14 mouse cellular contexts compared by ENCODE assay signal in genomic region chr13:43218764-43219163, GRCm38 (mm10). TPM values are rescaled to one million over a fixed set of nuclear protein-coding genes. Genes with fewer than 3 reads are reported as not detected.
DNase-seq lines count a peak whose midpoint lies in the region; ATAC-seq and TF ChIP-seq lines count a peak whose summit lies in the region.
"Had no signal": no experiment of that assay in that cellular context is flagged by ENCODE, and none has a peak within 500 bp of the region (broad histone marks: within the 10 kb centered on the region; RNA-seq: fewer than 3 reads in every experiment).

No protein-coding gene starts in this region.

- TF ChIP-seq POLR2A in lung, adult 2 months (IDR thresholded peaks at IDR 0.05; ENCODE audit: borderline replicate concordance, extremely low read depth, low read depth, low read length), result no peak

- no peak overlapping the region for H3K27ac ChIP-seq in embryonic facial prominence, embryonic 14.5 days (replicated peaks; ENCODE audit: low read depth, low read length)
- H3K27ac ChIP-seq in embryonic facial prominence, embryonic 10.5 days (replicated peaks), result no peak overlapping the region
- H3K27ac ChIP-seq in kidney, embryonic 15.5 days, result 0 out of 2 replicates have a peak overlapping the region, but pooled peaks have one; percentile 18
- H3K27ac ChIP-seq in lung, embryonic 14.5 days (ENCODE audit: low read depth), result peak overlapping the region; percentile 31; the same call in 1 of the 2 replicates
- H3K27ac ChIP-seq in lung, postnatal 0 days (ENCODE audit: low read length), result 0 out of 2 replicates have a peak overlapping the region, but pooled peaks have one; percentile 1
- H3K27ac ChIP-seq: embryonic facial prominence, embryonic 12.5 days; hindbrain, embryonic 15.5 days; limb, embryonic 15.5 days had no signal

- DNase-seq in embryonic facial prominence, embryonic 14.5 days (ENCODE audit: low spot score), result peak; percentile 59
- DNase-seq in embryonic facial prominence, embryonic 10.5 days (ENCODE audit: low spot score), result no peak
- DNase-seq in kidney, adult 9 months, result no peak
- peak; percentile 79 for DNase-seq in lung, embryonic 14.5 days
- DNase-seq in lung, adult 2 months, result no peak
- DNase-seq in lung, postnatal 0 days (ENCODE audit: low spot score), result peak; percentile 59
- DNase-seq: adrenal gland, postnatal 10 days; heart, adult 2 months had no signal

- no peaks in the 10 kb centered on the region for H3K27me3 ChIP-seq in embryonic facial prominence, embryonic 14.5 days (replicated peaks; ENCODE audit: control insufficient read depth, insufficient read depth, low read length)
- H3K27me3 ChIP-seq in embryonic facial prominence, embryonic 10.5 days (replicated peaks; ENCODE audit: low read depth, poor library complexity, severe bottlenecking), result peaks cover 7% of the 10 kb centered on the region; the same call in 1 of the 2 replicates
- H3K27me3 ChIP-seq in kidney, embryonic 15.5 days, result no peaks in the 10 kb centered on the region
- no peaks in the 10 kb centered on the region for H3K27me3 ChIP-seq in lung, embryonic 14.5 days (ENCODE audit: insufficient read depth, low read length)
- H3K27me3 ChIP-seq in lung, postnatal 0 days (replicated peaks; ENCODE audit: insufficient read depth, low read length), result no peaks in the 10 kb centered on the region
- H3K27me3 ChIP-seq: embryonic facial prominence, embryonic 12.5 days; hindbrain, embryonic 15.5 days; limb, embryonic 15.5 days had no signal

- H3K4me3 ChIP-seq in embryonic facial prominence, embryonic 14.5 days (ENCODE audit: low read depth, low read length), result no peak overlapping the region
- no peak overlapping the region for H3K4me3 ChIP-seq in embryonic facial prominence, embryonic 10.5 days
- H3K4me3 ChIP-seq in kidney, embryonic 15.5 days (replicated peaks), result no peak overlapping the region
- H3K4me3 ChIP-seq in lung, embryonic 14.5 days (ENCODE audit: low read depth, low read length), result no peak overlapping the region
- H3K4me3 ChIP-seq in lung, adult 2 months (replicated peaks; ENCODE audit: extremely low read depth, low read depth, low read length), result no peak overlapping the region
- no peak overlapping the region for H3K4me3 ChIP-seq in lung, postnatal 0 days (ENCODE audit: low read depth, low read length)
- H3K4me3 ChIP-seq: embryonic facial prominence, embryonic 12.5 days; heart, adult 2 months; hindbrain, embryonic 15.5 days; limb, embryonic 15.5 days; myocyte had no signal

- H3K36me3 ChIP-seq in embryonic facial prominence, embryonic 14.5 days (ENCODE audit: control insufficient read depth, insufficient read depth, low read length), result no peaks in the 10 kb centered on the region
- no peaks in the 10 kb centered on the region for H3K36me3 ChIP-seq in embryonic facial prominence, embryonic 10.5 days (replicated peaks)
- H3K36me3 ChIP-seq in kidney, embryonic 15.5 days, result no peaks in the 10 kb centered on the region
- H3K36me3 ChIP-seq in lung, embryonic 14.5 days (ENCODE audit: insufficient read depth), result no peaks in the 10 kb centered on the region
- H3K36me3 ChIP-seq in lung, postnatal 0 days (ENCODE audit: insufficient read depth, low read length), result no peaks in the 10 kb centered on the region
- H3K36me3 ChIP-seq: embryonic facial prominence, embryonic 12.5 days; hindbrain, embryonic 15.5 days; limb, embryonic 15.5 days had no signal

- no peaks in the 10 kb centered on the region for H3K9me3 ChIP-seq in embryonic facial prominence, embryonic 14.5 days (ENCODE audit: control insufficient read depth, low read length)
- H3K9me3 ChIP-seq in embryonic facial prominence, embryonic 10.5 days, result no peaks in the 10 kb centered on the region
- H3K9me3 ChIP-seq in kidney, embryonic 15.5 days (replicated peaks), result no peaks in the 10 kb centered on the region
- H3K9me3 ChIP-seq in lung, embryonic 14.5 days (ENCODE audit: low read depth, low read length), result no peaks in the 10 kb centered on the region
- no peaks in the 10 kb centered on the region for H3K9me3 ChIP-seq in lung, postnatal 0 days (ENCODE audit: low read length)
- H3K9me3 ChIP-seq: embryonic facial prominence, embryonic 12.5 days; hindbrain, embryonic 15.5 days; limb, embryonic 15.5 days had no signal

- H3K9ac ChIP-seq in embryonic facial prominence, embryonic 14.5 days (ENCODE audit: low read depth, low read length), result no peak overlapping the region
- no peak overlapping the region for H3K9ac ChIP-seq in kidney, embryonic 15.5 days
- H3K9ac ChIP-seq in lung, embryonic 14.5 days, result no peak overlapping the region
- no peak overlapping the region for H3K9ac ChIP-seq in lung, postnatal 0 days (replicated peaks; ENCODE audit: low read depth)
- H3K9ac ChIP-seq: embryonic facial prominence, embryonic 12.5 days; hindbrain, embryonic 15.5 days; limb, embryonic 15.5 days had no signal

- no peak overlapping the region for H3K4me2 ChIP-seq in embryonic facial prominence, embryonic 14.5 days (ENCODE audit: low read depth, low read length)
- no peak overlapping the region for H3K4me2 ChIP-seq in kidney, embryonic 15.5 days
- H3K4me2 ChIP-seq in lung, embryonic 14.5 days, result no peak overlapping the region
- H3K4me2 ChIP-seq in lung, postnatal 0 days (replicated peaks; ENCODE audit: low read depth, low read length), result no peak overlapping the region
- H3K4me2 ChIP-seq: embryonic facial prominence, embryonic 12.5 days; hindbrain, embryonic 15.5 days; limb, embryonic 15.5 days had no signal

- WGBS in embryonic facial prominence, embryonic 14.5 days, result 53% methylated on average over 4 of the region's 4 CpGs
- WGBS in embryonic facial prominence, embryonic 10.5 days, result 63% methylated on average over 4 of the region's 4 CpGs
- WGBS in kidney, embryonic 15.5 days, result 53% methylated on average over 4 of the region's 4 CpGs
- WGBS in lung, embryonic 14.5 days, result 34% methylated on average over 4 of the region's 4 CpGs
- 25% methylated on average over 4 of the region's 4 CpGs for WGBS in lung, adult 2 months
- 37% methylated on average over 4 of the region's 4 CpGs for WGBS in lung, postnatal 0 days

- peak; percentile 40; the same call in 1 of the 2 replicates for TF ChIP-seq EP300 in lung, postnatal 0 days (IDR thresholded peaks at IDR 0.05)

- H3K4me1 ChIP-seq in embryonic facial prominence, embryonic 14.5 days (ENCODE audit: control insufficient read depth, insufficient read depth, low read length), result peaks cover 5% of the 10 kb centered on the region; the same call in 1 of the 2 replicates
- peaks cover 32% of the 10 kb centered on the region for H3K4me1 ChIP-seq in embryonic facial prominence, embryonic 10.5 days
- peaks cover 27% of the 10 kb centered on the region for H3K4me1 ChIP-seq in kidney, embryonic 15.5 days
- H3K4me1 ChIP-seq in lung, embryonic 14.5 days (ENCODE audit: insufficient read depth), result 0 out of 2 replicates have a peak, but pooled peaks cover 3% of the 10 kb centered on the region
- peaks cover 14% of the 10 kb centered on the region; the same call in 1 of the 2 replicates for H3K4me1 ChIP-seq in lung, adult 2 months (ENCODE audit: control insufficient read depth, insufficient read depth, low read length)
- peaks cover 25% of the 10 kb centered on the region for H3K4me1 ChIP-seq in lung, postnatal 0 days (ENCODE audit: insufficient read depth, low read depth, low read length)

- no peak for TF ChIP-seq CTCF in lung, embryonic 14.5 days (IDR thresholded peaks at IDR 0.05; ENCODE audit: low read depth)
- no peak for TF ChIP-seq CTCF in lung, adult 2 months (IDR thresholded peaks at IDR 0.05; ENCODE audit: insufficient read depth, low read length)
- no peak for TF ChIP-seq CTCF in lung, postnatal 0 days (IDR thresholded peaks at IDR 0.05)

- ATAC-seq in embryonic facial prominence, embryonic 14.5 days (ENCODE audit: low read depth), result no peak
- no peak for ATAC-seq in kidney, embryonic 15.5 days (replicated peaks; ENCODE audit: low FRiP score)
- ATAC-seq in lung, embryonic 14.5 days (ENCODE audit: insufficient read depth), result no peak
- ATAC-seq in lung, postnatal 0 days, result peak; percentile 18; the same call in 1 of the 2 replicates
- ATAC-seq in inflammation-experienced regulatory T-cells, adult 6 months, result no peak

RNA-seq across cellular contexts. Expression of gene Tbc1d7, which starts 47.5 kb away (rescaled TPM):
- 45.9 and 55.1 TPM in 2 replicates for polyA plus RNA-seq in embryonic facial prominence, embryonic 14.5 days (2014; fragmentation: Nextera tagmentation; extraction: Ambion mirVana)
- 62.9 and 64.8 TPM in 2 replicates for polyA plus RNA-seq in embryonic facial prominence, embryonic 10.5 days (2016; fragmentation: Nextera tagmentation; extraction: Ambion mirVana)
- 51.6 and 54.7 TPM in 2 replicates for polyA plus RNA-seq in kidney, embryonic 15.5 days (2015; fragmentation: Nextera tagmentation; extraction: Ambion mirVana)
- 49.9 and 53.6 TPM in 2 replicates for polyA plus RNA-seq in lung, embryonic 14.5 days (2014; fragmentation: Nextera tagmentation; extraction: Ambion mirVana)
- 8.1 and 16.5 TPM in 2 replicates for polyA plus RNA-seq in lung, adult 2 months (2012; rRNA removed)
- 25.4 and 27.5 TPM in 2 replicates for polyA plus RNA-seq in lung, postnatal 0 days (2015; fragmentation: Nextera tagmentation; extraction: Ambion mirVana)
- polyA plus RNA-seq in inflammation-experienced regulatory T-cells, adult 6 months (2017; shearing (Covaris generic)), result 10 to 100 TPM; 16.1 to 16.8 (median 16.8) TPM

Comparison
In these comparisons a context has a peak if more than half of its experiments do, and no peak if none do; other contexts are left out.
1. DNase-seq: peak in embryonic facial prominence, embryonic 14.5 days (single experiment), lung, embryonic 14.5 days (single experiment) and lung, postnatal 0 days (single experiment); none in embryonic facial prominence, embryonic 10.5 days (single experiment), kidney, adult 9 months (single experiment) and lung, adult 2 months (single experiment).
2. H3K27ac ChIP-seq: peak in kidney, embryonic 15.5 days (single experiment), lung, embryonic 14.5 days (single experiment) and lung, postnatal 0 days (single experiment); none in embryonic facial prominence, embryonic 14.5 days (single experiment) and embryonic facial prominence, embryonic 10.5 days (single experiment).